Comparison of ENCODE assay signal across 9 mouse cellular contexts in the genomic region with DNA sequence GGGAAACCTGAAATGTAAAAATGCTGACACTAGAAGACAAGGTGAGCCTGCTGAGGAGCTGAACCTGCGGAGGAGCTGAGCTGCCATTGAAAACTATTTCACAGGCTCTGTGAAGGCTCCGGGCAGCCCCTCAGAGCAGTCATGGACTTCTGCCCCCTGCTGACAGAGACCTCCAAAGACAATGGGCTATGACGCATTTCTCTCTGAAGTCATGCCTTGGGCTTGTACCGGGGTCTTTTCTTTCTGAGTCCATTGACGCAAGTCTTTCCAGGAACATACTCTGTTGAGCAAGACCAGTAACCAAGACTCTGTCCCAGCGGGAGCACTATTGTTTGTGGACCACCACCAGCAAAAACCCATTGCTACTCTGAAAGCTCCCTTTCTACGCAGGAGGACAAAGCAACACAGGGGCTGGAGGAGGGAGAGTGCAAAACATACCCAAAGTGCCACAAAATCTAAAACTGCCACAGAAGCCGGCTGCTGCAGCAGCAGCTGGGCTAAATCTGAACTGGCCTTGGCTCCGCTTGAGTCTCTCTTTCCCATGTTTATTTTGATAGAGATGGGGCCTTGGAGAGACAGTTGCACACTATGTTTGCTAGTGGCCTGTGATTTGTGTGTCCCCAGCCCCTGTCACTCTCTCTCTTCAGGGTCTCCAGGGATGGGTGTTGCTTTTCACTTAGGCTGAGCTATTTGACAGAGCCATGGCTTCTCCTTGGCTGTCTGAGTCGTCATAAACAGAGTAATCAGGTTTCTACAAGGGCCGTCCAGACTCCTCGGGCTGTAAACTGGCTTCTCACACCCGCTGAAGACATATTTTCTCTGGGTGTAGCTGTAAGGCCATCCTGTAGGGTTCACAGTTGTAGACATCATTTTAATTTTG.
DNase-seq lines count a peak whose midpoint lies in the region; ATAC-seq and TF ChIP-seq lines count a peak whose summit lies in the region.
"Had no signal": no experiment of that assay in that cellular context is flagged by ENCODE, and none has a peak within 500 bp of the region (broad histone marks: within the 10 kb centered on the region; RNA-seq: fewer than 3 reads in every experiment).

No protein-coding gene starts in this region.

- WGBS in heart, postnatal 0 days: 57% methylated on average over 13 of the region's 13 CpGs
- 23% methylated on average over 13 of the region's 13 CpGs for WGBS in neural tube, embryonic 14.5 days

- TF ChIP-seq CTCF in heart, postnatal 0 days (IDR thresholded peaks at IDR 0.05; ENCODE audit: low read depth): peak; percentile 36; the same call in 1 of the 2 replicates

- no peaks in the 10 kb centered on the region for H3K27me3 ChIP-seq in megakaryocyte, embryonic 14.5 days (replicated peaks)
- H3K27me3 ChIP-seq in heart, postnatal 0 days (ENCODE audit: control insufficient read depth, insufficient read depth, low read length): no peaks in the 10 kb centered on the region
- H3K27me3 ChIP-seq in neural tube, embryonic 14.5 days (ENCODE audit: control insufficient read depth, insufficient read depth, low read length): no peaks in the 10 kb centered on the region
- H3K27me3 ChIP-seq: hindbrain, embryonic 15.5 days had no signal

- peak overlapping the region; percentile 75 for H3K4me3 ChIP-seq in megakaryocyte, embryonic 14.5 days (replicated peaks)
- no peak overlapping the region for H3K4me3 ChIP-seq in heart, postnatal 0 days (ENCODE audit: low read depth, low read length)
- no peak overlapping the region for H3K4me3 ChIP-seq in neural tube, embryonic 14.5 days (ENCODE audit: low read depth, low read length)
- H3K4me3 ChIP-seq: hindbrain, embryonic 15.5 days had no signal

- ATAC-seq in megakaryocyte, adult 5-6 weeks (ENCODE audit: poor library complexity, severe bottlenecking): no peak
- no peak for ATAC-seq in heart, postnatal 0 days (ENCODE audit: insufficient read depth, low read depth)
- no peak for ATAC-seq in neural tube, embryonic 14.5 days (ENCODE audit: low read depth)

- H3K4me2 ChIP-seq in heart, postnatal 0 days (ENCODE audit: low read depth, low read length): no peak overlapping the region
- H3K4me2 ChIP-seq in neural tube, embryonic 14.5 days (ENCODE audit: low read depth, low read length): no peak overlapping the region
- H3K4me2 ChIP-seq: hindbrain, embryonic 15.5 days had no signal

- TF ChIP-seq EP300 in heart, postnatal 0 days (IDR thresholded peaks at IDR 0.05; ENCODE audit: low read depth): no peak

- no peaks in the 10 kb centered on the region for H3K9me3 ChIP-seq in megakaryocyte, embryonic 14.5 days
- no peaks in the 10 kb centered on the region for H3K9me3 ChIP-seq in heart, postnatal 0 days (replicated peaks; ENCODE audit: control insufficient read depth, low read length)
- no peaks in the 10 kb centered on the region for H3K9me3 ChIP-seq in neural tube, embryonic 14.5 days (ENCODE audit: control insufficient read depth, low read length)
- H3K9me3 ChIP-seq: hindbrain, embryonic 15.5 days had no signal

- H3K9ac ChIP-seq in heart, postnatal 0 days (replicated peaks; ENCODE audit: low read depth, low read length): no peak overlapping the region
- H3K9ac ChIP-seq in neural tube, embryonic 14.5 days (replicated peaks; ENCODE audit: low read depth, low read length): no peak overlapping the region
- H3K9ac ChIP-seq: hindbrain, embryonic 15.5 days had no signal

- DNase-seq in heart, adult 11 months: peak; percentile 94
- DNase-seq in heart, adult 8-10 months (ENCODE audit: low spot score): no peak
- no peak for DNase-seq in heart, postnatal 0 days (ENCODE audit: low spot score)
- no peak for DNase-seq in frontal cortex, postnatal 14 days (ENCODE audit: low spot score in 2 of 2)
- DNase-seq in cerebellum, postnatal 36 days: no peak

- peak overlapping the region; percentile 47 for H3K27ac ChIP-seq in heart, postnatal 0 days (ENCODE audit: low read depth)
- peak overlapping the region; percentile 22; the same call in 1 of the 2 replicates for H3K27ac ChIP-seq in neural tube, embryonic 14.5 days (ENCODE audit: low read depth, low read length)
- H3K27ac ChIP-seq: hindbrain, embryonic 15.5 days had no signal

- peaks cover 70% of the 10 kb centered on the region for H3K4me1 ChIP-seq in megakaryocyte, embryonic 14.5 days
- peaks cover 13% of the 10 kb centered on the region for H3K4me1 ChIP-seq in heart, postnatal 0 days (ENCODE audit: control insufficient read depth, insufficient read depth)
- H3K4me1 ChIP-seq in neural tube, embryonic 14.5 days (ENCODE audit: control insufficient read depth, insufficient read depth, low read length): peaks cover 7% of the 10 kb centered on the region; the same call in 1 of the 2 replicates

- no peaks in the 10 kb centered on the region for H3K36me3 ChIP-seq in megakaryocyte, embryonic 14.5 days (replicated peaks; ENCODE audit: low read length)
- H3K36me3 ChIP-seq in heart, postnatal 0 days (replicated peaks; ENCODE audit: control insufficient read depth, insufficient read depth, low read length): peaks cover 72% of the 10 kb centered on the region
- no peaks in the 10 kb centered on the region for H3K36me3 ChIP-seq in neural tube, embryonic 14.5 days (ENCODE audit: control insufficient read depth, insufficient read depth, low read length)
- H3K36me3 ChIP-seq: hindbrain, embryonic 15.5 days had no signal
